In genomic region chr19:4990716-4991115, GRCm38 (mm10) we compare ENCODE assay signal across 11 mouse cellular contexts. TPM values are rescaled to one million over a fixed set of nuclear protein-coding genes. Genes with fewer than 3 reads are reported as not detected.
DNase-seq lines count a peak whose midpoint lies in the region; ATAC-seq lines count a peak whose summit lies in the region.
"Had no signal": no experiment of that assay in that cellular context is flagged by ENCODE, and none has a peak within 500 bp of the region (broad histone marks: within the 10 kb centered on the region; RNA-seq: fewer than 3 reads in every experiment).

No protein-coding gene starts in this region.

- H3K27me3 ChIP-seq in heart, embryonic 14.5 days (ENCODE audit: control insufficient read depth, insufficient read depth, low read length): peaks cover 26% of the 10 kb centered on the region
- peaks cover 95% of the 10 kb centered on the region for H3K27me3 ChIP-seq in hindbrain, embryonic 13.5 days
- H3K27me3 ChIP-seq in neural tube, embryonic 13.5 days: peaks cover 99% of the 10 kb centered on the region

- H3K9ac ChIP-seq in heart, embryonic 14.5 days (ENCODE audit: low read length): no peak overlapping the region
- peak overlapping the region; percentile 78 for H3K9ac ChIP-seq in hindbrain, embryonic 13.5 days
- H3K9ac ChIP-seq in neural tube, embryonic 13.5 days: peak overlapping the region; percentile 64
- H3K9ac ChIP-seq: limb, embryonic 12.5 days had no signal

- peak overlapping the region; percentile 57 for H3K4me2 ChIP-seq in heart, embryonic 14.5 days (ENCODE audit: low read length)
- H3K4me2 ChIP-seq in hindbrain, embryonic 13.5 days: peak overlapping the region; percentile 76
- peak overlapping the region; percentile 72 for H3K4me2 ChIP-seq in neural tube, embryonic 13.5 days
- H3K4me2 ChIP-seq: limb, embryonic 12.5 days had no signal

- intact Hi-C loops in heart, postnatal 36 days (cut with DNase I): loop anchor here (10.0 kb wide), 1 partner anchor 496 kb away; the partner anchor contains the start of gene 2010003K11Rik

- H3K4me3 ChIP-seq in heart, embryonic 14.5 days (ENCODE audit: control insufficient read depth in 1 of 2, insufficient read depth in 1 of 2, low read depth in 1 of 2, low read length in 2 of 2): peak overlapping the region; percentile 4 to 13; a peak in 1 of 4 replicates
- H3K4me3 ChIP-seq in hindbrain, embryonic 13.5 days: peak overlapping the region; percentile 51
- peak overlapping the region; percentile 49 for H3K4me3 ChIP-seq in neural tube, embryonic 13.5 days
- H3K4me3 ChIP-seq: limb, embryonic 12.5 days had no signal

- under 1% methylated on average over 22 of the region's 22 CpGs for WGBS in heart, embryonic 14.5 days
- WGBS in hindbrain, embryonic 13.5 days: 2% methylated on average over 21 of the region's 22 CpGs
- 2% methylated on average over 21 of the region's 22 CpGs for WGBS in neural tube, embryonic 13.5 days

- H3K4me1 ChIP-seq in heart, embryonic 14.5 days (ENCODE audit: control insufficient read depth in 2 of 2, insufficient read depth in 2 of 2, low read length in 2 of 2): peaks cover 26 to 30% of the 10 kb centered on the region in 2 experiments
- H3K4me1 ChIP-seq in hindbrain, embryonic 13.5 days (replicated peaks): peaks cover 48% of the 10 kb centered on the region
- peaks cover 36% of the 10 kb centered on the region for H3K4me1 ChIP-seq in neural tube, embryonic 13.5 days (replicated peaks)
- H3K4me1 ChIP-seq: limb, embryonic 12.5 days had no signal

- no peak overlapping the region for H3K27ac ChIP-seq in heart, embryonic 14.5 days (replicated peaks in 1 of 2; ENCODE audit: control insufficient read depth in 1 of 2, insufficient read depth in 1 of 2, low read depth in 2 of 2, low read length in 2 of 2)
- peak overlapping the region; percentile 77; the same call in 1 of the 2 replicates for H3K27ac ChIP-seq in hindbrain, embryonic 13.5 days
- 0 out of 2 replicates have a peak overlapping the region, but pooled peaks have one; percentile 29 for H3K27ac ChIP-seq in neural tube, embryonic 13.5 days (replicated peaks)
- H3K27ac ChIP-seq: limb, embryonic 12.5 days had no signal

- H3K9me3 ChIP-seq in heart, embryonic 14.5 days (ENCODE audit: control insufficient read depth, low read length): no peaks in the 10 kb centered on the region
- no peaks in the 10 kb centered on the region for H3K9me3 ChIP-seq in hindbrain, embryonic 13.5 days
- H3K9me3 ChIP-seq in neural tube, embryonic 13.5 days: no peaks in the 10 kb centered on the region
- H3K9me3 ChIP-seq: limb, embryonic 12.5 days had no signal

- peaks cover 8% of the 10 kb centered on the region; the same call in 1 of the 2 replicates for H3K36me3 ChIP-seq in heart, embryonic 14.5 days (ENCODE audit: control insufficient read depth, insufficient read depth, low read length)
- H3K36me3 ChIP-seq in hindbrain, embryonic 13.5 days: peaks cover 12% of the 10 kb centered on the region
- H3K36me3 ChIP-seq in neural tube, embryonic 13.5 days: 0 out of 2 replicates have a peak, but pooled peaks cover 10% of the 10 kb centered on the region
- H3K36me3 ChIP-seq: limb, embryonic 12.5 days had no signal

- no peak for ATAC-seq in heart, embryonic 14.5 days (ENCODE audit: insufficient number of reproducible peaks, insufficient read depth, low FRiP score, low read depth)
- ATAC-seq in hindbrain, embryonic 13.5 days (ENCODE audit: low FRiP score): no peak
- peak; percentile 9 for ATAC-seq in neural tube, embryonic 13.5 days (ENCODE audit: low read depth)

- no peak for DNase-seq in heart, postnatal 36 days
- peak; percentile 54 to 74 for DNase-seq in cerebellum, postnatal 10 days
- no peak for DNase-seq in spleen, postnatal 14 days (ENCODE audit: low spot score in 2 of 2)
- no peak for DNase-seq in testis, postnatal 14 days (ENCODE audit: low spot score)
- DNase-seq in urinary bladder, adult 2 months (ENCODE audit: low spot score): no peak
- DNase-seq: heart, adult 18-20 months had no signal

RNA-seq across cellular contexts. Expression of gene Npas4, which starts 0.6 kb away (rescaled TPM):
- polyA plus RNA-seq in heart, embryonic 14.5 days (2014; fragmentation: Nextera tagmentation; extraction: Ambion mirVana): 0.18 TPM in 1 of 2 replicates, not detected in the other
- total RNA-seq in heart, postnatal 36 days (2021): not detected
- polyA plus RNA-seq in hindbrain, embryonic 13.5 days (2015; fragmentation: Nextera tagmentation; extraction: Ambion mirVana): 0.34 and 0.39 TPM in 2 replicates
- polyA plus RNA-seq in neural tube, embryonic 13.5 days (2015; fragmentation: Nextera tagmentation; extraction: Ambion mirVana): 0.12 and 0.25 TPM in 2 replicates
- polyA plus RNA-seq in urinary bladder, adult 2 months (2012; rRNA removed): 5.7 and 7.4 TPM in 2 replicates
- total RNA-seq: neutrophil, adult 5-6 weeks had no signal
- polyA plus RNA-seq: limb, embryonic 12.5 days had no signal

RNA-seq across cellular contexts. Expression of gene Mrpl11, which starts 28.8 kb away (rescaled TPM):
- polyA plus RNA-seq in heart, embryonic 14.5 days (2014; fragmentation: Nextera tagmentation; extraction: Ambion mirVana): 110 and 111 TPM in 2 replicates
- 10 to 100 TPM; 69.1 to 69.9 TPM for total RNA-seq in heart, postnatal 36 days (2021)
- 105 and 115 TPM in 2 replicates for polyA plus RNA-seq in hindbrain, embryonic 13.5 days (2015; fragmentation: Nextera tagmentation; extraction: Ambion mirVana)
- 105 and 117 TPM in 2 replicates for polyA plus RNA-seq in neural tube, embryonic 13.5 days (2015; fragmentation: Nextera tagmentation; extraction: Ambion mirVana)
- 48.5 and 57.5 TPM in 2 replicates for polyA plus RNA-seq in urinary bladder, adult 2 months (2012; rRNA removed)

RNA-seq across cellular contexts. Expression of gene Slc29a2, which starts 32.9 kb away (rescaled TPM):
- polyA plus RNA-seq in heart, embryonic 14.5 days (2014; fragmentation: Nextera tagmentation; extraction: Ambion mirVana): 10.2 and 10.9 TPM in 2 replicates
- total RNA-seq in heart, postnatal 36 days (2021): 10 to 100 TPM; 12.7 to 13.2 TPM
- polyA plus RNA-seq in hindbrain, embryonic 13.5 days (2015; fragmentation: Nextera tagmentation; extraction: Ambion mirVana): 10.4 and 11.3 TPM in 2 replicates
- polyA plus RNA-seq in neural tube, embryonic 13.5 days (2015; fragmentation: Nextera tagmentation; extraction: Ambion mirVana): 7.9 TPM in 2 replicates
- polyA plus RNA-seq in urinary bladder, adult 2 months (2012; rRNA removed): 4.6 and 5.9 TPM in 2 replicates
- total RNA-seq: neutrophil, adult 5-6 weeks had no signal

RNA-seq across cellular contexts. Expression of gene Peli3, which starts 47.8 kb away (rescaled TPM):
- polyA plus RNA-seq in heart, embryonic 14.5 days (2014; fragmentation: Nextera tagmentation; extraction: Ambion mirVana): 0.51 and 0.81 TPM in 2 replicates
- 1 to 10 TPM; 1.6 to 3.3 TPM for total RNA-seq in heart, postnatal 36 days (2021)
- 10.8 and 10.9 TPM in 2 replicates for polyA plus RNA-seq in hindbrain, embryonic 13.5 days (2015; fragmentation: Nextera tagmentation; extraction: Ambion mirVana)
- polyA plus RNA-seq in neural tube, embryonic 13.5 days (2015; fragmentation: Nextera tagmentation; extraction: Ambion mirVana): 8.1 and 9.3 TPM in 2 replicates
- polyA plus RNA-seq in urinary bladder, adult 2 months (2012; rRNA removed): 3.8 and 5.5 TPM in 2 replicates

RNA-seq across cellular contexts. Expression of gene B4gat1, which starts 47.9 kb away (rescaled TPM):
- polyA plus RNA-seq in heart, embryonic 14.5 days (2014; fragmentation: Nextera tagmentation; extraction: Ambion mirVana): 49.9 and 53.1 TPM in 2 replicates
- total RNA-seq in heart, postnatal 36 days (2021): 10 to 100 TPM; 45.1 to 47.2 TPM
- 61.2 and 66.0 TPM in 2 replicates for polyA plus RNA-seq in hindbrain, embryonic 13.5 days (2015; fragmentation: Nextera tagmentation; extraction: Ambion mirVana)
- polyA plus RNA-seq in neural tube, embryonic 13.5 days (2015; fragmentation: Nextera tagmentation; extraction: Ambion mirVana): 61.1 and 64.5 TPM in 2 replicates
- 30.4 and 33.5 TPM in 2 replicates for polyA plus RNA-seq in urinary bladder, adult 2 months (2012; rRNA removed)

Comparison
In these comparisons a context has a peak if more than half of its experiments do, and no peak if none do; other contexts are left out.
1. H3K27ac ChIP-seq: peak in hindbrain, embryonic 13.5 days (single experiment) and neural tube, embryonic 13.5 days (single experiment); none in heart, embryonic 14.5 days (0 of 2).
2. DNase-seq: peak in cerebellum, postnatal 10 days (2 of 2); none in heart, postnatal 36 days (0 of 2), spleen, postnatal 14 days (0 of 2), testis, postnatal 14 days (single experiment) and urinary bladder, adult 2 months (single experiment).
3. Peak in every context shown above with its lines, with median percentiles within 50 percentile points of each other: H3K4me2 ChIP-seq and H3K4me3 ChIP-seq.